Mouse (Mus musculus): ENCODE results near the gene Prickle1.
A peak's percentile ranks its signal among the peaks of the same experiment; 100 is the strongest.

Prickle1 gene

DNA sequence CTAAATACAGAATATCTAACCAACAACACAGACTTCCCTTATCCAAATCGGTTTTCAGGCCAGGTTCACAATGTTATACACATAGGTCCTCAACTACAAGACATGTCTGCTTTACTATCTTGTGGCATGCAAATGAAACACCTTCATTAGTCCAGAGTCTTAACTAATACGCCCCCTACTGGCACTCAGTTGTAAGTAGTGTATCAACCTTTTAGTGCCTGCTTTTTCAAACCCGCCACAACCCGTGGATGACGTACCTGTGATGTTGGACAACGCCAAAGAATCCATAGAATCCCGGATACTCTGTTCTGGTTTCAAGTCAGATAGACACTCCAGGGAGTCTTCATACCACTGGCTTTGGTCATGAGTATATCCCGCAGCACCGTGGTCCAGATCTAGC lies 93.0 kb downstream of the Prickle1 start:
- no peak for DNase-seq

DNA sequence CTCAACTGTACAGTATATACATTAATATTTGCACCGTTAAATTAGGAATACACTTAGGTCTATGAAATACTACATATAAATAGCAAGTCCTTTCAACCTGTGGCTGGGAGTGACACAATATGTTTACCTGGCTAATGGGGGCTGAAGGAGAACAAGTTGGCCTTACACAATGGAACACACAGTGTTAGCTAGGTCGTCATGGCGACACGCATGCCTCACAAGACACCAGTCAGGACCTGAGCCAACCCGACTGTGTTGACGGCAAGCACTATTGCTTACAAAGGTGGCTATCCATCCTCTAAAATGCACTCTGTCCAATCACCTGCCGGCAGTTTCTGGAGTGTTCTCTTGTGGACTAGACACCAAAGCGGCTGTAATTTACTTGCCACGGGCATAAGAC lies 95.8 kb downstream of the Prickle1 start:
- no peak for DNase-seq

DNA sequence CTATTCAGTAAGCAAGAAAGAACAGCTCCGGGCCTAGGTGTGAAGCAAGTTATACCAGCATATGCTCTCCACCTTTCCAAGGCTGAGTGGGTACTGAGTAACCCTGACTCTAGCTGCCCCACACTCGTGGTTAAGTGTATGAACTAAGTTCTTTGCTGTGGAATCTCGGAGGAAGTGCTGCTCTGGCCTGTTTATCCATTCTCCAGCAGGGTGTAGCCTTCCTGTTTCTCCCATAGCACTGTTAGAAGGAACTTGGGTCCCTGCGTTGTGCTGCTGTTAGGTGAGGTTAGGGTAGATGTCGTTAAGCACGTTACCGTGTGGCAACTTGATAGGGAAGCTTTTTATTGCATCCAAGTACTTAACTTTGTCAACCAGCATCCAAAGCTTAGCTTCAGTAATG lies 101.0 kb downstream of the Prickle1 start:
- peak in 1 of 2 experiments; percentile 26 for DNase-seq

DNA sequence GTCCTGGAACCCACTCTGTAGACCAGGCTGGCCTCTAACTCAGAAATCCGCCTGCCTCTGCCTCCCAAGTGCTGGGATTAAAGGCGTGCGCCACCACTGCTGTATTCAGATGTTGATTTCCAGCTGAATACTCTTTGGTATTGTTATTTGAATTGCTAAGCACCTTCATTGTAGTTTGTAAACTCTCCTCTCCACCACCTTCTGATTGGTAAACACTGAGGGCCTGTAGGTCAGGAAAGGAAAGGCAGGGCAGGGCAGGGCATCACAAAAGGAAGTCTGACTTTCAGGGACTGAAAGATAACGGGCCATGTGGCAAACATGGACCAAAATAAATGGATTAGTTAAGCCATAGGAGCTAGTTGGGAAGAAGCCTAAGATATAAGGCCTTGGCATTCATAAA lies 106.1 kb downstream of the Prickle1 start:
- no peak for DNase-seq

DNA sequence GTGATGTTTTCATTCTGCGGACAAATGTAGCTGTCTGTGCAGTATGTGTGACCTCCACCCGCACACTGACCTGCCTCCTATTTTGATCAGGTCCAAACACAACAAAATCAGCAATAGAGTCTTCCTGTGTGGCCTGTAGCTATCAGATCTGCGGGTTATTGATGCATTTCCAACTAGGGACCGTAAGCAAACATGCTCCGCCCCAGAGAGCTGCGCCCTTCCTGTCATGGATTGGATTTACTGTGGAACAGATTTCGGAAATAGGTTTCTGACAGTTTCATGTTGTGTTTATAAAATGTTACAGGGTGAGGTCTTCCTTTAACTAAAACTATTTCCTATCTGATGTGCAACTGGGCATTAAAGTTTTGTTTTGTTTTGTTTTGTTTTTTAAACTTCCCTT lies 109.6 kb downstream of the Prickle1 start:
- DNase-seq: peak; percentile 45 to 65

DNA sequence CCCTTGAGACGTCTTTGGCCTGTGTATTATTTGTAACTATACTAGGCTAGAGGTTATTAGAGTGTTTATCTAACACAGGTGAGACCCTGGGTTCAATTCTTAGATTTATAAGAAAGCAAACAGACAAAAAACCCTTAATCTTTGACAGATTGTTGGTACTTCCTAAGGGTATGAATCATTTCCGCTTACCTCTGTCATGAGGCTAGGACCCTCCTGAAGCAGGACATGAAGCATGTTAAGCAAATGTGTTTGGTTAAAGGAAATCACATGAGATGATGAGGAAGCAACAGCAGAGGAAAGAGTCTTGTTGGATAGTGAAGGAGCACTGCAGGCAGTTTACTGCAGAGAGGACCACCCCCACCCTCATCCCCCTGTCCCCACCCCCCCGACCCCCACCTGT lies 110.4 kb downstream of the Prickle1 start:
- DNase-seq: no peak

DNA sequence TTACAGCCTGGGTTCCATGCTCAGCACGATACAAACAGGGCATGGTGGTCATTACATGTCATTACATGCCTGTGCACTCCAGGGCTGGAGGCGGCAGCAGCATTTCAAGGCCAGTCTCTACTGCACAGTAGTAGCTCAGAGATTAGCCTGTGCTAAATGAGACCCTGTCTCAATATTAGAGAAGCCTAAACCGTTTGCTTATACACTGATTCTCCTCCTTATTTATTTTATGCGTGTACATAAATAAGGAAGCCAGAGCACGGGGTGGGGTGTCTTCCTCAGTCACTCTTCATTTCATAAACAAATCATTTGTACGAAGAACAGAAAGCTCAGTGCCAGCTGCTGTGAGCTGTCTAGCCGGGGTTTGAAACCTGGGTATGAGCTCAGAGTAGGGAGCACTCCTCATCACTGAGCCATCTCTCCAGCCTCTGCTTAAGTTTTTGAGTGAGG lies 111.4 kb downstream of the Prickle1 start:
- no peak for DNase-seq

DNA sequence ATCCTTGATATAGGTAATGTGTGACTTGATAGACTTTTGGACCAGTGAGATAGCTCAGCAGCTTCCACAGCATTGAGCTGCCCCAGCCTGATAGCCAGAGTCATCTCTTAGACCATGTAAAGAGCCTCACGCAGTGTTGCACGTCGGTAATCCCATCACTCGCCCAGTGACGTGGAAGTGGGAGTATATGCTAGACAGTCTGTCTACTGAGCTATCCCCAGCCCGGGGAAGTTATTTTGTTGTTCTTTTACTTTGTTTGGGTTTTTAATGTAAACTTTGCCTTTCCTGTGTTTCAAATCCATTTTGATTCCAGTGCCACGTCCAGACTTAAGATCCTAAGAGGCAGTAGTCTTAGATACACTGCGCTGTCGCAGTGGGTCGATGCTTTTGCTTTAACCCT lies 114.6 kb downstream of the Prickle1 start:
- no peak for DNase-seq

DNA sequence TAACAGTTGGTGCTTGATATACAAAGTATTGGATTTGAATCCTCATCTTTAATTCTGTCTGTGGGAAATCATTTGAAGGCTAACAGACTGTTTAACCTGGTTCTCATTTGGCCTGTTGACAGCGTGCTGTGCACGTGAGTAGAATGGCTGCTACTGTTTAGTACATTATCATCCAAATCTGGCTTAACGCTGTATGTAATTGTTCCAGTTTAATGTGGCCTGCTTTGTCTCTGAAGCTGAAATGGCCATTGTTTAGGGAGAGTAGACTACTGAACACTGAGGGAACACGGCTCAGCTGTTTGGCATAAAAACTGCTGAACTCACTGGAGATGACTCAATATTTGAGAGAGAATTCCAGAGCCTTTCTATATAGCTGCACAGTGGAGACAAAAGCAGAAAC lies 116.2 kb downstream of the Prickle1 start:
- no peak for DNase-seq

DNA sequence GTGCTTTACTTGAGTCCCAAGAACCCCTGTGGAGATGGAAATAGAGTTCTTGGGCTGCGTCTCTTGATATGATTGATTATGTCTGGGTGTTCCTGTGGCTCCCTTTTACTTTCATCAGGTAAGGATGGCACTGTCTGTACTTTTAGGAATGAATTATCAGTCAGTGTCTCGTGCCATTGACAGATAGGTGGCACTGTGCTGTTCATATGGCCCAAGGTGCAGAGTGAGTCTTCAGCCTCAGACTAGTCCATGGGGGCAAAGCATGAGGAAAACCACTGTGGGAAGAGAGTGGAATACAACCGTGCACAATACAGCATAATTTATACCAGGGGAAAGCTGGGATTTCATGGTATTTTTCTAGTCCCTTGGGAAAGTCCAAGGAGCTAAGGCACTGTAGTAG lies 117.0 kb downstream of the Prickle1 start:
- DNase-seq: no peak

DNA sequence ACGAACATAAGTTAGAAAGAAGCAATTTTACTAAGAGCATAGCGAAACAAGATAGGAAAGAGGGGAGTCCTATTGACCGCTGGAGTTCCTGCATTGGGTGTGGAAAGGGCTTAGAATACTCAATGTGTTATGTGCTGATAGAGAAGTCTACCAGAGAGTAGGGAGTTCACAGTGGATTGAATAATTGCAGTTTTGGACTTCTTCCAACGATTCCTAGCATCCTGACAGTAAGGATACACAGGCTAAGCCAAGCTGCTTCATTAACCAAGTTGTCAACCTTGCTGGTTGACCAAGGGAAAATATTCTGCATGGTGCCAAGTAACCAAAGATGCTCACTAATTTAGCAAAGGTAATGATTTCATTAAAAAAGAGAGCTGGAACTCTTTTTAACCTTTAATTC lies 118.0 kb downstream of the Prickle1 start:
- no peak for DNase-seq

DNA sequence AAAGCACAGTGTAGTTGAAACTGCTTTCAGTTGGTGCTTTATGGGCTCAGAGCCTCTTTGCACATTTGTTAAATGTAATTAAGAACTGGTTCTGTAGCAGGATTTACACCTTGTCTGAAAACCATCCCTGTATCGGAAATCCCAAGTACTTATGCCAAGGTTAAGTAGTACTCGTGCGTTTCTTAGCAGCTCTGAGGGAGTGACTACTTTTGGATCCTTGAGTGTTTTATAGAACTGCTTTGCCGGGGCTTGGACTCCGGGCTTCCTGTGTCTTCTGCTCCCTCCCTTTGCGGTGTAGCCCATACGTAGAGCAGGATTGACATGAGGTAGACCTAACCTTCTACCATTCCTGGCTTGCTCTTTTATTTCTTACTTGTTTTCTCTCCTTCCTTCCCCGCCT lies 120.0 kb downstream of the Prickle1 start:
- no peak for DNase-seq

DNA sequence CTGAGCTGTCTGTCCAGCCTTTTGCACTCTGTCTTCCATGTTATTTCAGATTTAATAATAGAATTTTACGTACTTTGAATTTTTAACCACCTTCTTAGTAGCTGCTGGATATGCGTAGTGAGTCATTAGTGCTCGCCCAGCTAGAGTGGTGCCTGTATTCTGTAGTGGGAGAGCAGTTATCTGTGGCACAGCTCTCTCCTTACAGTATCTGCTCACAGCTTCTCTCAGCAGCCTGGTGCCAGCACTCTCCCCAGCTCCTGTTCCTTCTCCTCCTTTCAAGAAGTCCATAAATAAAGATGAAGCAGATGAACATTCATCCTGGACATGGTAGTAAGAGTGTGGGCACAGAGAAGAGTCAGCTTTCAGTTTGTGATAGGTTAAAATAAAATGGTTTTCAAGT lies 121.4 kb downstream of the Prickle1 start:
- DNase-seq: no peak

DNA sequence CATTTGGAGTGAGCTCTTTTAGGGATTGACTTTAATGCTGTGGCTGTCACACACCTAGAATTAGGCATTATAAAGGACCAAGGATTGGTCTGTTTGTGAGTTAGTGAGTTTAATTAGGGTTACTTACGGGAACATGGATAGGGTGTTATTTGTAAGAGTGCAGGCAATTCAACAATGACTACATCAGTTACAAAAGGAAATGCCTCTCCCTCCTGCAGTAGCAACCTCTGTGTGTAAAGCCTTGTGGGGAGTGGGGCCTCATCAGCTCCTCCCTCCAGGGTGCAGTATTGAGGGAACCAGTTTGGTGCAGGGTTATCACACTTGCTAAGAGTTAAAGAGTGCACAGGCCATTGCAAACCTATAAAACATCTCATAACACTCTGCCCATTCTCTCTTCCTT lies 123.6 kb downstream of the Prickle1 start:
- no peak for DNase-seq

DNA sequence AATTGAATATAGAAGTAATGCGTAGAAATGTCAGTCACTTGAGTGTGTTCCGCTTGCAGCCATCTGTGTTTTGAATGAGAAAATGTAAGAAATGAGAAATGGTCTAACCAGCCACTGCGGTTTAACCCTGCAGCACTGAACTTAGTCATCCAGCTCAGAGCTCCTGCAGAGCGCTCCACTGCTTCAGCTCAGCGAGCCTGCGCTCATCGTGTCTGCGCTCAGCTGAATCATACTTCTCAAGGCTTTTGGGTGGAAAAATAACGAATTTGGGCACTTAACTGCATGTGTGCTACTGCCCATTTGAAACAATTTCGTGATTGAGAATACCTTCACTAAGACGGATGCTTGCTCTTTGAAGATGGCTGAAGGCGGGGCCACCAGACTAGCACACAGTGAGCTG lies 124.0 kb downstream of the Prickle1 start:
- no peak for DNase-seq

DNA sequence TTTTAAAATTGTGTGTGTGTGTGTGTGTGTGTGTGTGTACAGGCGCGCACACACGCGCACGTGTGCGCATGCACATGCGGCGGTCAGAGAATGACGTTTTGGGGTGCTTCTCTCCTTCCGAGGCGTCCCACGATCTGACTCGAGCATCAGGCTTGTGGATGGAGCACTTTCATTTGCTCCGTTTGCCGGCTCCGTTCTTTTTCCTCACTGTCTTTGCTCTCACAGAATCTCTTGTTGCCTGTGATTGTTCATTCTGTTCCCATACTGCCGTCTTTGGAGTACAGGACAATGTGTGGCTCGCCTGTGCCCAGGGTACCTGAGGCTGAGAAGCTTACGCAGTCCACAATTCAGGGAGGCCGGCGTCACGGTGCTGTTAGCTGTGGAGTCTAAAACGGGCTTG lies 134.6 kb downstream of the Prickle1 start:
- no peak for DNase-seq

DNA sequence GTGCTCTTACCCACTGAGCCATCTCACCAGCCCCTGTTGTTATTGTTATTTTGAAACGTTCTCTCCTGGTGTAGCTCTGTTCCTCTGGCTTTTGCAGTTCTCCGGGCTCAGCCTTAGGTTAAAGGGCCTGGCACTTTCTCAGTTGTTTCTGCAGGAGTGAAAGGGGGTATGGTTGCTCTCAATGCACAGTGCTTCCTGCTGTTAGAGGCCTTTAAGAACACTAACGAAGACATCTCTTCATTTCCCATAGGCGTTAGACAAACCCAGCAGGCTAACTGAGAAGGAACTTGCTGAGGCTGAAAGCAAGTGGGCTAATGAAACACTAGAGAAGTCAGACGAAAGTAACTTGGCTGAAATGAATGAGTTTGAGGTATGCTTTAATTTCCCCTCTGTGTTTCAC lies 136.3 kb downstream of the Prickle1 start:
- no peak for DNase-seq

DNA sequence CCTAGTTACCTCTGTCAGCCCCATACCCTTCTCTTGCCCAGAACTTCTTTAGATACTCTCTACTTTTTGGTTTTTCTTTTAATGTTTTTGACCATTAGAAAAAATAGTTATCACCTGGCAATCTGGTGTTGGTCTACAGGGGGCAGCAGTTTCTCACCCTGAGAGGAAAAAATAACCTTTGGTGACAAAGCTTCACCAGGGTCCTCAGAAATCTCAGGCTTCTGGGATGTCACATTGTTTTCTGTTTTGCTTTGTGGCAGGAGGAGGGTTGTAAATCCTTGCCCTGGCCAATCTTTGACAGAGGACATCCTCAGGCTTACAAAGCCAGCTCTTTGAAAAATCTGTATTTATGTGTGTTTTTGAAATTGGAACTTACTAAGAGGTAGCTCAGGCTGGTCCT lies 139.7 kb downstream of the Prickle1 start:
- DNase-seq: peak; percentile 11 to 55

DNA sequence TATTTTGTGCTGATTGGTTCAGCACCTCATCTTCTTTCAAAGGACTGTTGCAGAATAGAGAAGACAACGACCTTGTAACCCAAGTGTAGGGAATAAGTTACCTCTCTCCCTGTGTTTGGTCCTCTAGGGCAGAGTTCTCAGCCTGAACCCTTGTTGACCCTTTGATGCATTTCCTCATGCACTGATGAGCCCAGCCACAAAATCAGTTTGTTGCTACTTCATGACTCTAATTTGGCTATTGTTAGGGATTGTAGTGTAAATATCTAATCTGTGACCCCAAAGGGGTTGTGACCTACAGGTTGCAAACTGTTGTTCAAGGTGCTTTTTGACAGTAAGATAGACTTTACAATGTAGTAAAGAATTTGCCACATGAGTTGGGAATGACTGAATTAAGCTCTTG lies 142.4 kb downstream of the Prickle1 start:
- no peak for DNase-seq
